Mouse (Mus musculus) midbrain, embryonic 12.5 days (tissue): ENCODE measurements around the gene Gm1110. TPM values are rescaled to one million over a fixed set of nuclear protein-coding genes. Genes with fewer than 3 reads are reported as not detected.
"Not testable (repeated sequence)": the region's sequence is repeated elsewhere in the genome, so short reads cannot be mapped to it uniquely, and the experiment has no call there.

Experiments used
- ATAC-seq: fragments of 200-750 bp; cut with Nextera tagmentation; 2 replicates; pipeline ENCODE4 v1.8.0; 2017; ENCODE audit warnings: low read depth, moderate TSS enrichment, moderate library complexity; ENCODE audit not compliant: low FRiP score
- H3K27ac ChIP-seq: fragments of 300-500 bp; sonication (generic); replicated peaks from 2 replicates; pipeline ENCODE4 v1.5.1; 2016; ENCODE audit warnings: mild to moderate bottlenecking
- H3K27me3 ChIP-seq: fragments of 300-500 bp; sonication (generic); 2 replicates; pipeline ENCODE4 v1.6.1; 2016; ENCODE audit warnings: mild to moderate bottlenecking
- H3K36me3 ChIP-seq: fragments of 300-500 bp; sonication (generic); 2 replicates; pipeline ENCODE4 v1.6.1; 2016
- H3K4me1 ChIP-seq: fragments of 300-500 bp; sonication (generic); 2 replicates; pipeline ENCODE4 v1.6.1; 2016
- H3K4me2 ChIP-seq: fragments of 300-500 bp; sonication (generic); replicated peaks from 2 replicates; pipeline ENCODE4 v1.6.1; 2016; ENCODE audit warnings: mild to moderate bottlenecking, moderate library complexity
- H3K4me3 ChIP-seq: fragments of 300-500 bp; sonication (generic); 2 replicates; pipeline ENCODE4 v1.5.1; 2016; ENCODE audit warnings: mild to moderate bottlenecking
- H3K9ac ChIP-seq: fragments of 300-500 bp; sonication (generic); replicated peaks from 2 replicates; pipeline ENCODE4 v1.6.1; 2016; ENCODE audit warnings: mild to moderate bottlenecking, moderate library complexity
- H3K9me3 ChIP-seq: fragments of 300-500 bp; sonication (generic); 2 replicates; pipeline ENCODE4 v1.6.1; 2016; ENCODE audit warnings: mild to moderate bottlenecking
- whole genome bisulfite sequencing: fragments of 180-500 bp; shearing (Covaris S2); methylation state at CpG from one replicate; pipeline ENCODE4 v1.1.7; 2016; 5-methylcytosine and 5-hydroxymethylcytosine counted together
- polyA plus RNA-seq: library from polyadenylated mRNA; unstranded; fragments of >200 nt; fragmentation: Nextera tagmentation; extraction: Ambion mirVana; gene quantifications from 2 replicates; pipeline ENCODE4 v1.2.1, GENCODE M21; 2016

Gm1110 gene
- not detected in 2 replicates for polyA plus RNA-seq

DNA sequence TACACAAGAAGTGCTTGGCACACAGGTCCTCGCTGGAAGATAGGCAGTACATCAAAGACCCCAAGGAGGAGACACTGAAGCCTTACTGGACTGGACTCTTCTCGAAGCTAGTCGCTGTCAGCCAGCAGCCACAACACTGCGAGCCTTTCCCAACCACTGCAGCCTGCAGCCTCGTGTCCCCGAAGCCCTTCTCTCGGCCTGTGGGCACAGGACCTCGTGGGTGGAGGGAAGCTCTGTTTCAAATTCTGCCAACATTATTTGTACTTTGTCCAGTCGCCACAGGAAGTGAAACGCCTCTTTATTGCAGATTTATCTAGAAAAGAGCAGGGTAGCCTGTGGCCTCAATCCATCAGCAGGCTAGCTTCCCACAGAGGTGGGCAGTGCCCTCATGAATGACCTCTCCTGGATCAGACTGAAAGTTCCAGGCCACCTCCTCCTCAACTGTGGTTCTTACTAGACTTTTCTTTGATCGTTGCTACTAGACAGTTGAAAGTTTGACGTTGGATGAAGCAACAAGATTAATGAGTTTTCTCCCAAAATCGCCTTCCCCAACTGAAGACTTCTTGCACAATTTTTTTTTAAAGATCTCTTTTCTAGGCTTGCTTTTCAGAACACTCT, at the start of gene Gm1110:
Gene Gm1110 (minus strand): TSS at position 203 of the 618 bp plus-strand sequence.
- WGBS: 84% methylated on average over 13 of the region's 13 CpGs
- no peak within 1 kb of the TSS for H3K4me2 ChIP-seq
- H3K9me3 ChIP-seq: no peaks in the 10 kb centered on the region
- no peak within 1 kb of the TSS for H3K9ac ChIP-seq
- no peaks in the 10 kb centered on the region for H3K36me3 ChIP-seq
- no peak for ATAC-seq
- H3K4me3 ChIP-seq: no peak within 1 kb of the TSS
- no peaks in the 10 kb centered on the region for H3K4me1 ChIP-seq
- no peak within 1 kb of the TSS for H3K27ac ChIP-seq
- H3K27me3 ChIP-seq: no peaks in the 10 kb centered on the region

DNA sequence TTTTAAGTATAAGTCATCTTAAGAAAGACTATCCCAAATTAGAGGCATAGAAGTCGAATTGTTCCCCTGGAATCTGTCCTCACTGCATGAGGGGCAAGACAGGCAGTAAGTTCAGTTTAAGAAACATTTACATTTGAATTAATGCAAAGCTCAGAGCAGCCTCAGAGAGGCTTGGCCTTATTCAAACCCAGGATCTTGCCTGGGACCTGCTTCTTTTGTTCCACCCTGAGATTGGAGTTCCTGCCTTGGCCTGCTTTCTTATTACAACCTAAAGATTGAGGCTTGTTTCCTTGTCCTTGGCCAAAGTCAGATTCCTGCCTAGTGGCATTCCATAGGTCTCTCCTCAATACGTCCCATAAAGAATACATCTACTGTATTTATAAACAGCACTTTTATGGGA, 24.9 kb upstream of the Gm1110 start:
- H3K4me2 ChIP-seq: no peak overlapping the region
- no peaks in the 10 kb centered on the region for H3K27me3 ChIP-seq
- no peaks in the 10 kb centered on the region for H3K4me1 ChIP-seq
- 0 out of 2 replicates have a peak, but pooled peaks cover 4% of the 10 kb centered on the region for H3K9me3 ChIP-seq
- H3K36me3 ChIP-seq: no peaks in the 10 kb centered on the region
- 69% methylated on average over 2 of the region's 2 CpGs for WGBS
- no peak for ATAC-seq
- H3K27ac ChIP-seq: no peak overlapping the region
- H3K4me3 ChIP-seq: no peak overlapping the region
- no peak overlapping the region for H3K9ac ChIP-seq

DNA sequence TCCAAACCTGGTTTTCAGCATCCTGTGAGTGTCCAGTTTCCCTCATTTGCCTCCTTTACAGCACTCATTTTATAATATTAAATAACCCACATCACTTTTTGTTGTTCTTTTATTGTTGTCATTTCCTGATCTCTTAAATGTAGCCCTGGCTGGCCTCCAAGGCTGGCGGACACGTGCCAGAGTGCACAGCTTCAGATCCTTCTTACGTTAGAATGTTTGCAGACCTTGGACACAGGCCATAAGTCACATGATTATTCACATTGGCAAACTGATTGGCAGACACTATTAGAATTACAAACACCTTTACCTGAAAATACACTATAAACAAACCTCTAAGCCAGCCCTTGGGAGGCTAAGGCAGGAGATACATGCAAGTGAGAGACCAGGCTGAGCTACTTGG, 1.2 kb upstream of the Gm1110 start:
- Histone ChIP-seq H3K9me3 (no peaks in the 10 kb centered on the region), H3K27me3 (no peaks in the 10 kb centered on the region), H3K4me3 (no peak overlapping the region), H3K4me2 (no peak overlapping the region), H3K9ac (no peak overlapping the region), H3K27ac (no peak overlapping the region), H3K4me1 (no peaks in the 10 kb centered on the region), H3K36me3 (no peaks in the 10 kb centered on the region)
- 92% methylated on average over 3 of the region's 3 CpGs for WGBS
- ATAC-seq: no peak

DNA sequence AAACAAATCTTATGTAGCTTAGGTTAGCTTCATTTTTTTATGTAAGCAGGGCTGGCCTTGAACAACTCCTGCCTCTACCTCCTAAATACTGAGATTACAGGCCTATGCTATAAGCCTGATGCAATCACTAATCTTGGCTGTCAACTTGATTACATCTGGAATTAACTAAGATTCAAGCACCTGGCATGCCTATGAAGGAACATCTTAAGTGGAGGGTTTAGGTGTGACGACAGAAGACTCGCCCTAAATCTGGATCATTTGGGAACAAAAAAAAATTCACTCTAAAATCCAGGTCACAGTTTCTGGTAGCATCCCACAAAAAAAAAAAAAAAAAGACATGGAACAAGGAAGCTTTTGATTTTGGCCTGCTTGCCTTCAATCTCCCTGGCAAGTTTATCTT, 3.1 kb downstream of the Gm1110 start:
- no peaks in the 10 kb centered on the region for H3K36me3 ChIP-seq
- WGBS: 91% methylated on average over 2 of the region's 2 CpGs
- H3K4me1 ChIP-seq: no peaks in the 10 kb centered on the region

DNA sequence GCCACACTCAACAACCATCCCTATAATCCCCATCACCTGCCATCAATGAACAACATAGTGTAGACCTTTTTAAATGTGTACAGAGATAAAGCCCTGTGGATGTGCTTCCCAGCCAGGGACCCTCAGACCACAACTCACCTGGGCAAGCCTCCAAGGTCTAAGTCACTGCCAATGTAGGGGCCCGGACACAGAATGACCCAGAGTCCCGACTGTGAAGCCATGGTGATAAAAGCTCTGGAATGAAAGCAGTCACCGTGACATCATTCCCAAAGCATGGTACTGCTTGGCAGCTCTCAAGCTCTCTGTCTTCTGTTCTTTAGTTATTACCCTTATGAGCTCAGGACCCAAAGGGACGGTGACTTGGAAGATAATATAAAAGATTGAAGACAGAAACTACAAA, 9.8 kb downstream of the Gm1110 start:
- 82% methylated on average over 4 of the region's 4 CpGs for WGBS
- Histone ChIP-seq H3K4me1 (no peaks in the 10 kb centered on the region), H3K9me3 (no peaks in the 10 kb centered on the region), H3K4me2 (no peak overlapping the region), H3K9ac (no peak overlapping the region), H3K36me3 (no peaks in the 10 kb centered on the region), H3K27ac (no peak overlapping the region), H3K4me3 (no peak overlapping the region), H3K27me3 (no peaks in the 10 kb centered on the region)
- no peak for ATAC-seq

More for the DNA sequence above, 3.1 kb downstream of the Gm1110 start:
- H3K4me3 ChIP-seq: no peak overlapping the region
- no peak overlapping the region for H3K9ac ChIP-seq
- ATAC-seq: no peak
- H3K9me3 ChIP-seq: no peaks in the 10 kb centered on the region
- H3K27me3 ChIP-seq: no peaks in the 10 kb centered on the region
- no peak overlapping the region for H3K27ac ChIP-seq
- H3K4me2 ChIP-seq: no peak overlapping the region

DNA sequence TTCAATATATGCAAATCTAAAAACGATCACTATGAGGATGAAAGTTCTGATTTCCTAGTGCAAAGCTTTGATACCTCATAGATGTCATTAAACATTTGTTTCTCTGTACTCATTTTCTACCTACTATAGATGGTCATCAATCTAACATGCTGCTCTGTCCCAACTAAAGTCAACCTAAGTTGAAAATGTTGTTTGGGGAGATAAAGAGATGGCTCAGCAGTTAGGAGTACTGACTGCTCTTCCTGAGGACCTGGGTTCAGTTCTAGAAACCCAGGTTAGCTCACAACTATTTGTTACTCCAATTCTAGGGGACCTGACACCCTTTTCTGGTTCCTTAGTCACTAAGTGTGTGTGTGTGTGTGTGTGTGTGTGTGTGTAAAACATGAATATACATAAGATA, 11.7 kb downstream of the Gm1110 start:
- Histone ChIP-seq H3K27me3 (no peaks in the 10 kb centered on the region), H3K4me1 (no peaks in the 10 kb centered on the region), H3K4me3 (no peak overlapping the region), H3K9ac (no peak overlapping the region), H3K36me3 (no peaks in the 10 kb centered on the region), H3K27ac (no peak overlapping the region), H3K9me3 (no peaks in the 10 kb centered on the region), H3K4me2 (no peak overlapping the region)
- WGBS: 79% methylated on average over 1 of the region's 1 CpGs
- ATAC-seq: no peak

DNA sequence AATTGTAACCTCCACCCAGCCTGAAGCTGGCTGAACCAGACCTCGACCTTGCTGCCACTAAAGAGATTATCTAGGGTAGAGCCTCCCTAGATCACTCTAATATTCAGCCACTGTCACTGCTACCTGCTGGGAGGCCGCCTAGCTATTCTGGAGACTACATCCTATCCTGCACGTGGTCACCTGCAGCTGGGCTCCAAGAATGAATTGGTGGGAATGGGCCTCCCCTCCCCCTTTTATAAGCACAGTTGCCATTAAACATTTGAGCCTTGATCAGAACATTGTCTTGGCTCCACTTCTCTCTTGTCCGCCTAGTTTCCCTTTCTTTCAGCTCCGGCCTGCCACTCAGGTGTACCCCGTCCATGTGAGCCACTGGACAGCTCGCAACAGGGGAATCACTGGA, 53.1 kb downstream of the Gm1110 start:
- H3K27me3 ChIP-seq, H3K27ac ChIP-seq, H3K4me1 ChIP-seq, ATAC-seq, H3K4me3 ChIP-seq, H3K4me2 ChIP-seq, H3K9ac ChIP-seq, H3K9me3 ChIP-seq, H3K36me3 ChIP-seq: not testable (repeated sequence)
- 80% methylated on average over 7 of the region's 7 CpGs for WGBS

DNA sequence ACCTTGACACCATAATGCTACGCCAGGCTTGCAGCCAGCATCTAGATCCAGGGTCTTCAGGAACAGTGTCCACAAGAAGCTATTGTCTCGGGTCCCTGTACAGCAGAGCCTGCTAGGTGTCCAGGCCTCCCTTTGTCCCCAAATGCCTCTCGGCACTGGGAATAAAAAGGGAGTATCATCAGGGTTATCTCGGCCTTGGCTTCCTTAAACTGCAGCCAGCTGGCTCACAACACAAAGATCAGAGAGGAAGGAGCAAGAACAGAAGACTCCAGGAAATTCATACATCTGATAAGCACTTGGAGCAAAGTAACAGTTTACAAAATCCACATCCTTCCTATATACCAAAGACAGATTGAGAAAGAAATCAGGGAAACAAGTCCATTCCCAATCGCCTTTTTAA, 62.2 kb downstream of the Gm1110 start, which contains the start of gene Glb1l3:
Gene Glb1l3 (minus strand): TSS at position 140 of the 400 bp plus-strand sequence.
- Histone ChIP-seq H3K36me3 (no peaks in the 10 kb centered on the region), H3K4me2 (no peak within 1 kb of the TSS), H3K4me1 (no peaks in the 10 kb centered on the region), H3K9me3 (no peaks in the 10 kb centered on the region), H3K9ac (no peak within 1 kb of the TSS), H3K4me3 (no peak within 1 kb of the TSS), H3K27me3 (no peaks in the 10 kb centered on the region), H3K27ac (no peak within 1 kb of the TSS)
- ATAC-seq: no peak
- 84% methylated on average over 5 of the region's 5 CpGs for WGBS

DNA sequence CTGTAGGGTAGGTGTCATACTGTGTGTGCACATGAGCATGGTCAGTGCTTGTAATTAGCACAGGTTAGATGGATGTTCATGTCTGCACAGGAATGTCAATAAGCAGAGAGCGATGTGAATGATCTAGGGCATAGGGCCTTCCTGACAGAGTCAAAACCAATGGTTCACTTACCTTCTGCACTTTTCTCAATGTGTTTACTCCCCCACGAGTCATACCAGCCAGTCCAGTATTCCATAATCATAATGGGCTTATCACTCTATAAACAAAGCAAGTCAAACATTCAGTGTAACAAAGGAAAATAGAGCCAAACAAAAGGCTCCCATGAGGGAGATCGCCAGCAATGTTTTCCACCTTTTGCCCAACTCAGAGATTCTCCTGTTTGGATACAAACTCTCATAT, 91.8 kb downstream of the Gm1110 start:
- H3K9me3 ChIP-seq: no peaks in the 10 kb centered on the region
- H3K27ac ChIP-seq: no peak overlapping the region
- no peak overlapping the region for H3K4me3 ChIP-seq
- no peak overlapping the region for H3K4me2 ChIP-seq
- no peaks in the 10 kb centered on the region for H3K36me3 ChIP-seq
- no peak for ATAC-seq
- H3K9ac ChIP-seq: no peak overlapping the region
- no peaks in the 10 kb centered on the region for H3K27me3 ChIP-seq
- 87% methylated on average over 3 of the region's 3 CpGs for WGBS
- H3K4me1 ChIP-seq: no peaks in the 10 kb centered on the region

Other genes starting within 250 kb of the Gm1110 start
- gene B3gat1, start 189.4 kb downstream of the Gm1110 start, polyA plus RNA-seq: 10.9 and 12.9 TPM in 2 replicates
- 2.8 and 4.1 TPM in 2 replicates for gene Glb1l2, start 116.6 kb downstream of the Gm1110 start, polyA plus RNA-seq
- gene Glb1l3, start 62.2 kb downstream of the Gm1110 start, polyA plus RNA-seq: not detected in 2 replicates
- gene Acad8, start 76.5 kb upstream of the Gm1110 start, polyA plus RNA-seq: 36.8 and 38.3 TPM in 2 replicates
- gene Thyn1, start 76.6 kb upstream of the Gm1110 start, polyA plus RNA-seq: 134 and 142 TPM in 2 replicates
- gene Vps26b, start 107.0 kb upstream of the Gm1110 start, polyA plus RNA-seq: 61.4 and 63.4 TPM in 2 replicates
- 33.7 and 35.6 TPM in 2 replicates for gene Ncapd3, start 107.1 kb upstream of the Gm1110 start, polyA plus RNA-seq
- 137 and 144 TPM in 2 replicates for gene Jam3, start 232.3 kb upstream of the Gm1110 start, polyA plus RNA-seq